Mouse (Mus musculus): ENCODE data around the gene Slamf7.

- TF ChIP-seq CTCF (IDR thresholded peaks at IDR 0.05; ENCODE audit: low read depth) (no peak), EP300 (IDR thresholded peaks at IDR 0.05; ENCODE audit: low read depth) (no peak)
Measured at GRCm38 (mm10) chr1:171666350-171666749, 13.5 kb upstream of the Slamf7 start.

Measured in liver, postnatal 0 days (tissue).